Mouse (Mus musculus): ENCODE data around the gene Zfyve16. TPM values are rescaled to one million over a fixed set of nuclear protein-coding genes. Genes with fewer than 3 reads are reported as not detected.

Gene Zfyve16
- 1.3 and 2.8 TPM in 2 replicates for polyA plus RNA-seq (2021; fragmentation: Nextera tagmentation)
- long read RNA-seq, experiment 1, partial matches to known transcripts: 4 of 4 reads
- long read RNA-seq, experiment 1, other reads (novel, unspliced or antisense): 0 of 4 reads
- long read RNA-seq, experiment 2, full-length matches to known transcripts: 3 of 6 reads
- long read RNA-seq, experiment 2, partial matches to known transcripts: 0 of 6 reads
- long read RNA-seq, experiment 2, other reads (novel, unspliced or antisense): 3 of 6 reads

GRCm38 (mm10) chr13:92530721-92531211, at the start of gene Zfyve16:
Zfyve16 (minus strand) TSS chr13:92530868.

DNA sequence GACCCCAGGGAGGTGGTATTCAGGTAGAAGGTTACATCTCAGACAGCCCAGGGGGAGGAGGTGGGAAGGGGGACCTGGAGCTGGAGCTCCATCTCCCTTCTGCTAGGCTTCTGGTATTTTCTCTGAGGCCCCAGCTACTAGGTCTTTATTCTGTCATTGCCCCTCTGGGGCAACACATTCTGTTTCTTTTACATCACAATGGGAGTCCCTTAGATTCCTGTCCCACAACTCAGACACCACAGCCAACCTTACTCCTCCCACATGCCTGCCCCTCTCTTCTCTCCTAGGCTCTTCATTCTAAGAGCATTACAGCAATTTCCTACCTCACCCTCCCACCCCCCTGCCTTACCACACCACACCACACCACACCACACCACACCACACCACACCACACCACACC, 45.4 kb upstream of the Zfyve16 start, which contains the start of gene Spz1:
Spz1 (minus strand) TSS at position 101 of the 400 bp plus-strand sequence.

GRCm38 (mm10) chr13:92483852-92484463, 46.7 kb downstream of the Zfyve16 start, which contains the start of gene Fam151b:
Fam151b (minus strand) TSS chr13:92484015.

Other genes with a start within 250 kb of the Zfyve16 start
- not detected in 2 replicates for gene Gm20379, start 224.9 kb downstream of the Zfyve16 start, polyA plus RNA-seq (2021; fragmentation: Nextera tagmentation)
- gene Dhfr, start 176.1 kb downstream of the Zfyve16 start, polyA plus RNA-seq (2021; fragmentation: Nextera tagmentation): 1.7 and 2.7 TPM in 2 replicates
- gene Msh3, start 175.9 kb downstream of the Zfyve16 start, polyA plus RNA-seq (2021; fragmentation: Nextera tagmentation): 9.2 and 10.3 TPM in 2 replicates
- 8.2 and 11.2 TPM in 2 replicates for gene Ankrd34b, start 105.0 kb downstream of the Zfyve16 start, polyA plus RNA-seq (2021; fragmentation: Nextera tagmentation)
- 1.2 and 1.3 TPM in 2 replicates for gene Fam151b, start 46.9 kb downstream of the Zfyve16 start, polyA plus RNA-seq (2021; fragmentation: Nextera tagmentation)
- not detected in 2 replicates for gene Spz1, start 45.3 kb upstream of the Zfyve16 start, polyA plus RNA-seq (2021; fragmentation: Nextera tagmentation)
- gene Serinc5, start 80.2 kb upstream of the Zfyve16 start, polyA plus RNA-seq (2021; fragmentation: Nextera tagmentation): 10.4 and 12.3 TPM in 2 replicates

All from layer of hippocampus, adult 6 months (tissue).